Mouse (Mus musculus) lung, embryonic 14.5 days (tissue): ENCODE results near the gene Il9r. TPM values are rescaled to one million over a fixed set of nuclear protein-coding genes. Genes with fewer than 3 reads are reported as not detected.

Experiments used
- ATAC-seq: fragments of 200-750 bp; cut with Nextera tagmentation; 2 replicates; pipeline ENCODE4 v1.8.0; 2017; ENCODE audit warnings: mild to moderate bottlenecking, moderate TSS enrichment, moderate library complexity; ENCODE audit not compliant: insufficient read depth
- DNase-seq: peaks from one replicate; pipeline ENCODE4 v3.0.0-alpha.2; 2015
- H3K27ac ChIP-seq: fragments of 300-500 bp; sonication (generic); 2 replicates; pipeline ENCODE4 v1.5.1; 2014; ENCODE audit warnings: low read depth, mild to moderate bottlenecking, moderate library complexity
- H3K27me3 ChIP-seq: fragments of 300-500 bp; sonication (generic); 2 replicates; pipeline ENCODE4 v1.6.1; 2014; ENCODE audit warnings: low read length, control low read depth; ENCODE audit not compliant: insufficient read depth
- H3K36me3 ChIP-seq: fragments of 300-500 bp; sonication (generic); 2 replicates; pipeline ENCODE4 v1.6.1; 2014; ENCODE audit warnings: control low read depth; ENCODE audit not compliant: insufficient read depth
- H3K4me1 ChIP-seq: fragments of 300-500 bp; sonication (generic); 2 replicates; pipeline ENCODE4 v1.6.1; 2014; ENCODE audit warnings: antibody characterized with exemption, control low read depth; ENCODE audit not compliant: insufficient read depth
- H3K4me2 ChIP-seq: fragments of 300-500 bp; sonication (generic); 2 replicates; pipeline ENCODE4 v1.6.1; 2014; ENCODE audit warnings: mild to moderate bottlenecking
- H3K4me3 ChIP-seq: fragments of 300-500 bp; sonication (generic); 2 replicates; pipeline ENCODE4 v1.5.1; 2014; ENCODE audit warnings: low read depth, low read length
- H3K9ac ChIP-seq: fragments of 300-500 bp; sonication (generic); 2 replicates; pipeline ENCODE4 v1.6.1; 2014
- H3K9me3 ChIP-seq: fragments of 300-500 bp; sonication (generic); 2 replicates; pipeline ENCODE4 v1.6.1; 2016; ENCODE audit warnings: low read depth, low read length, control low read depth
- CTCF ChIP-seq: IDR thresholded peaks from 2 replicates; pipeline ENCODE4 v1.5.1; 2016; ENCODE audit warnings: antibody characterized with exemption, low read depth
- WGBS: fragments of 180-500 bp; shearing (Covaris S2); extraction: QIAGEN DNeasy Blood & Tissue Kit; methylation state at CpG from one replicate; pipeline ENCODE4 v1.1.7; 2014; 5-methylcytosine and 5-hydroxymethylcytosine counted together
- polyA plus RNA-seq: library from polyadenylated mRNA; unstranded; fragments of >200 nt; fragmentation: Nextera tagmentation; extraction: Ambion mirVana; gene quantifications from 2 replicates; pipeline ENCODE4 v1.2.1, GENCODE M21; 2014

The Il9r gene
- polyA plus RNA-seq, 1 experiment from 2014 or later = not detected

DNA sequence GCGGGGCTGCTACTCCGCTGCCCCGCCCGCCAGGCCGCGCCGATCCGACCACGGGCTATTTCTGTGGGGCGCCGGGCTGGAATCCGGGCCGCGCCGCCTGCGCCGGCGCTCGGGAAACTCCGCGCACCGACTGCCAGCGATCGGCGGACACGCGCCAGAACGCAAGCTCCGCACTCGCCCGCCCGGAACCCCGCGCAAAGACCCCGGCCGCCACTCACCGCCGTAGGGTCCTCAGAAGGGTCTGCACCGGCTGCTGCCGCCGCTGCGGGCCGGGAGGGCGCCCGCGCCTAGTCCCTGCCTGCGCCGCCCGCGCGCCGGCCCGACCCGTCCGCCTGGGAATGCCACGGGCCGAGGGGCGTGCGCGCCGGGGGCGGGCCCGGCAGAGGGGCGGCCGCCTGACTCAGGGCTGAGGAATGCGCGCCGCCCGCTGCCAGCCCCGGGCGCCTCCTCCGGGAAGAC is 21.9 kb upstream of the Il9r start, which contains the start of gene Rhbdf1:
Rhbdf1 (minus strand) TSS at position 350 of the 459 bp plus-strand sequence.
- peaks cover 31% of the 10 kb centered on the region for H3K4me1 ChIP-seq
- peak; percentile 86 for DNase-seq
- H3K4me3 ChIP-seq = peak within 1 kb of the TSS; percentile 94
- no peak for TF ChIP-seq CTCF
- H3K27ac ChIP-seq = peak within 1 kb of the TSS; percentile 98
- H3K36me3 ChIP-seq = 0 out of 2 replicates have a peak, but pooled peaks cover 16% of the 10 kb centered on the region
- peak within 1 kb of the TSS; percentile 96 for H3K9ac ChIP-seq
- peak within 1 kb of the TSS; percentile 81 for H3K4me2 ChIP-seq
- no peaks in the 10 kb centered on the region for H3K27me3 ChIP-seq
- no peaks in the 10 kb centered on the region for H3K9me3 ChIP-seq
- under 1% methylated on average over 71 of the region's 72 CpGs for WGBS
- ATAC-seq = peak; percentile 50

DNA sequence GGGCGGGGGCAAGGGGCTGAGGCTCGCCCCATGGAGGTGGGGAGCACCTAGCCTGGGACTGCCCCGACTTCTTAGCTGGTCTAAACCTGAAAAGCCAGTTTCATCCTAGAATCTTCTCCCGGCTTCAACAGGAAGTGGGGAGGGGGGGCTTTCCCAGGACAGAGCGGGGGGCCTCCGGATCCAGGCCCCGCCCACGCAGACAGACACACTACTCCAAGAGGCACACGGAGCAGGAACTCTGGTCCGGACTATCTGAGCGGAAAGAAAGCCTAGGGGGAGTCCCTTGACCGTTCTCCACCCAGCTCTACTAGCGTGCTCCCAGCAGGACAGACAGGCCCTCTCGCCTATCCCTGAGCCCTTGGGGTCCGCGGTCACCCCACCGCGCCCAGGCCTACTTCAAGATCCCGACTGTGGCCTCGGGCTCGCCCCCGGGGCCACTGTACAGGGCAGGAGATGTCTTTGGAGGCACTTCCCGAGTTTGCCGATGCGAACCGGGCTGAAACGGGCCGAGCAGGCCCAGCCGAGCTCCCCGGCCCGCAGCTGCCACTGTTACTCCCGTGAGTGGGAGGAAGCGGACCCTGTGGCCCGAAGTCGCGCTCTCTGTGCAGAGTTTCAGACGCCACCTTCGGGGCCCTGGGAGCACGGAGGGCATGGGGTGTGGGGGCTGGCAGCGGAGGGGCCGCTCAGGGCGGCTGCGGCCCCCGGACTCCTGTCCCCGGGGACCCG is 21.3 kb upstream of the Il9r start:
- Histone ChIP-seq H3K9me3 (no peaks in the 10 kb centered on the region), H3K4me1 (peaks cover 29% of the 10 kb centered on the region), H3K9ac (peak overlapping the region; percentile 96), H3K4me3 (peak overlapping the region; percentile 94), H3K4me2 (peak overlapping the region; percentile 81), H3K27ac (peak overlapping the region; percentile 98), H3K27me3 (no peaks in the 10 kb centered on the region), H3K36me3 (0 out of 2 replicates have a peak, but pooled peaks cover 18% of the 10 kb centered on the region)
- no peak for TF ChIP-seq CTCF
- ATAC-seq = peak; percentile 67
- WGBS = 0% methylated on average over 46 of the region's 46 CpGs
- DNase-seq = peak; percentile 90

- H3K27me3 ChIP-seq = no peaks in the 10 kb centered on the region
- peak overlapping the region; percentile 98 for H3K27ac ChIP-seq
- no peak for TF ChIP-seq CTCF
- peak overlapping the region; percentile 81 for H3K4me2 ChIP-seq
- WGBS = 28% methylated on average over 10 of the region's 10 CpGs
- ATAC-seq = peak; percentile 42
- peaks cover 25% of the 10 kb centered on the region for H3K36me3 ChIP-seq
- DNase-seq = peak; percentile 31
- peaks cover 25% of the 10 kb centered on the region for H3K4me1 ChIP-seq
- no peaks in the 10 kb centered on the region for H3K9me3 ChIP-seq
- H3K4me3 ChIP-seq = peak overlapping the region; percentile 94
- peak overlapping the region; percentile 96 for H3K9ac ChIP-seq
Measured at GRCm38 (mm10) chr11:32220607-32221224, 20.6 kb upstream of the Il9r start.

GRCm38 (mm10) chr11:32219287-32219686 is 19.2 kb upstream of the Il9r start:
- H3K4me2 ChIP-seq = no peak overlapping the region
- no peak overlapping the region for H3K9ac ChIP-seq
- no peak for ATAC-seq

GRCm38 (mm10) chr11:32218501-32219050 is 18.5 kb upstream of the Il9r start:
- 66% methylated on average over 6 of the region's 6 CpGs for whole genome bisulfite sequencing
- Histone ChIP-seq H3K4me3 (no peak overlapping the region), H3K9me3 (no peaks in the 10 kb centered on the region), H3K27ac (no peak overlapping the region), H3K27me3 (no peaks in the 10 kb centered on the region), H3K4me2 (no peak overlapping the region), H3K36me3 (peaks cover 46% of the 10 kb centered on the region), H3K4me1 (peaks cover 16% of the 10 kb centered on the region; the same call in 1 of the 2 replicates), H3K9ac (no peak overlapping the region)
- DNase-seq (no peak), ATAC-seq (no peak)
- no peak for TF ChIP-seq CTCF

More at GRCm38 (mm10) chr11:32219287-32219686, 19.2 kb upstream of the Il9r start:
- Histone ChIP-seq H3K9me3 (no peaks in the 10 kb centered on the region), H3K4me1 (peaks cover 17% of the 10 kb centered on the region; the same call in 1 of the 2 replicates), H3K27ac (no peak overlapping the region), H3K4me3 (no peak overlapping the region), H3K36me3 (peaks cover 39% of the 10 kb centered on the region), H3K27me3 (no peaks in the 10 kb centered on the region)
- no peak for TF ChIP-seq CTCF
- no peak for DNase-seq
- WGBS = 84% methylated on average over 10 of the region's 10 CpGs

- TF ChIP-seq CTCF = peak; percentile 86
- peak; percentile 89 for DNase-seq
- H3K9ac ChIP-seq = no peak overlapping the region
Measured at GRCm38 (mm10) chr11:32216851-32217250, 16.8 kb upstream of the Il9r start.

More at GRCm38 (mm10) chr11:32216851-32217250, 16.8 kb upstream of the Il9r start:
- no peak overlapping the region for H3K27ac ChIP-seq
- no peak overlapping the region for H3K4me3 ChIP-seq
- no peak overlapping the region for H3K4me2 ChIP-seq
- peaks cover 4% of the 10 kb centered on the region; the same call in 1 of the 2 replicates for H3K4me1 ChIP-seq
- peaks cover 63% of the 10 kb centered on the region for H3K36me3 ChIP-seq
- no peaks in the 10 kb centered on the region for H3K9me3 ChIP-seq
- no peaks in the 10 kb centered on the region for H3K27me3 ChIP-seq
- WGBS = 25% methylated on average over 8 of the region's 8 CpGs
- ATAC-seq = no peak
